In genomic region chr19:10742565-10742964, GRCm38 (mm10) we compare ENCODE assay signal across 29 mouse cellular contexts. TPM values are rescaled to one million over a fixed set of nuclear protein-coding genes. Genes with fewer than 3 reads are reported as not detected.
"Had no signal": no experiment of that assay in that cellular context is flagged by ENCODE, and none has a peak within 500 bp of the region (broad histone marks: within the 10 kb centered on the region; RNA-seq: fewer than 3 reads in every experiment).

No protein-coding gene starts in this region.

- H3K4me2 ChIP-seq: heart, embryonic 13.5 days; heart, embryonic 15.5 days; hindbrain, embryonic 12.5 days; hindbrain, embryonic 14.5 days; limb, embryonic 13.5 days; limb, embryonic 15.5 days; liver, embryonic 12.5 days had no signal

- H3K9ac ChIP-seq: heart, embryonic 13.5 days; heart, embryonic 15.5 days; hindbrain, embryonic 12.5 days; hindbrain, embryonic 14.5 days; limb, embryonic 13.5 days; limb, embryonic 15.5 days; liver, embryonic 12.5 days; liver, embryonic 14.5 days had no signal

- H3K27me3 ChIP-seq: heart, embryonic 13.5 days; hindbrain, embryonic 12.5 days; limb, embryonic 13.5 days; limb, embryonic 15.5 days; liver, embryonic 12.5 days had no signal

- H3K36me3 ChIP-seq: heart, embryonic 13.5 days; heart, embryonic 15.5 days; hindbrain, embryonic 10.5 days; hindbrain, embryonic 12.5 days; limb, embryonic 13.5 days; limb, embryonic 15.5 days; liver, embryonic 12.5 days had no signal

- DNase-seq: gastrocnemius, adult 2 months; gastrocnemius, postnatal 10 days; gastrocnemius, postnatal 25 days; heart, postnatal 14 days; heart, postnatal 4 days; kidney, adult 18-20 months; kidney, adult 8-10 months; kidney, postnatal 10 days; kidney, postnatal 25 days; layer of hippocampus, adult 9-11 months; layer of hippocampus, postnatal 36 days; left cerebral cortex, postnatal 4 days had no signal

- H3K4me3 ChIP-seq: gastrocnemius, adult 2 months; heart, embryonic 13.5 days; heart, embryonic 15.5 days; hindbrain, embryonic 10.5 days; hindbrain, embryonic 12.5 days; limb, embryonic 13.5 days; limb, embryonic 15.5 days; liver, embryonic 12.5 days had no signal

- H3K9me3 ChIP-seq: heart, embryonic 13.5 days; heart, embryonic 15.5 days; hindbrain, embryonic 10.5 days; hindbrain, embryonic 12.5 days; limb, embryonic 13.5 days; limb, embryonic 15.5 days; liver, embryonic 12.5 days had no signal

- ATAC-seq: hindbrain, embryonic 16.5 days; intestine, embryonic 16.5 days; liver, embryonic 12.5 days had no signal

- H3K27ac ChIP-seq: gastrocnemius, adult 2 months; heart, embryonic 13.5 days; heart, embryonic 15.5 days; hindbrain, embryonic 10.5 days; hindbrain, embryonic 12.5 days; hindbrain, embryonic 14.5 days; limb, embryonic 13.5 days; limb, embryonic 15.5 days; liver, embryonic 12.5 days; liver, embryonic 14.5 days had no signal

RNA-seq across cellular contexts. Expression of gene Cd5, which starts 3.8 kb away (rescaled TPM):
- total RNA-seq: gastrocnemius, adult 2 months; granulocyte monocyte progenitor cell, adult 5-6 weeks; layer of hippocampus, adult 18-20 months; layer of hippocampus, postnatal 36 days; left cerebral cortex, postnatal 25 days; left cerebral cortex, postnatal 4 days had no signal
- polyA plus RNA-seq: intestine, embryonic 14.5 days; intestine, embryonic 16.5 days; limb, embryonic 11.5 days; liver, embryonic 12.5 days; liver, embryonic 16.5 days had no signal
